ENCODE assay signal across 19 mouse cellular contexts in the genomic region with DNA sequence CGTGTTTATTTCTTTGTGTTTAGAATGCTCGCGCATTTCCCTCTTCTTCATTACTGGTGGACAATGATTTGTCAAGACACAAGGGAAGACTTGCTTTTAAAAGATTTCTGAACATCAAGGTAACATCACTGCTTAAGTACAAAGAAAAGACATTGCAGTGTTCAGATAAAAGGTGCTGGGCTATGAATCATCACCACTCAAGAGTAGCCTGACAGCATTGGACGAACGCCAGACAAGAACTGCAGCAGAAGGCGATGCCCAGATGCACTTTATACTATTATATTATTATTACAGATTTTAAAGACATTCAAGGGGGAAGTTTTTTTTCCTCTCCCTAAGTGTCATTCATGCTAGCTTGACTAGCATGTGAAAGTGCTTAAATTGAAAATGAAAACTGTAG.
DNase-seq lines count a peak whose midpoint lies in the region; ATAC-seq and TF ChIP-seq lines count a peak whose summit lies in the region.
"Had no signal": no experiment of that assay in that cellular context is flagged by ENCODE, and none has a peak within 500 bp of the region (broad histone marks: within the 10 kb centered on the region; RNA-seq: fewer than 3 reads in every experiment).

No protein-coding gene starts in this region.

- ATAC-seq in neural tube, embryonic 14.5 days (ENCODE audit: low read depth), result 0 out of 2 replicates have a peak, but pooled peaks have one; percentile 60
- ATAC-seq: activated CD4-positive, CD25-positive, alpha-beta regulatory T cell, adult 4 months; inflammation-experienced regulatory T-cells, adult 6 months; Patski had no signal

- no peaks in the 10 kb centered on the region for H3K27me3 ChIP-seq in heart, embryonic 10.5 days (ENCODE audit: insufficient read depth, poor library complexity, severe bottlenecking)
- H3K27me3 ChIP-seq in neural tube, embryonic 14.5 days (ENCODE audit: control insufficient read depth, insufficient read depth, low read length), result no peaks in the 10 kb centered on the region
- H3K27me3 ChIP-seq: CH12.LX, Patski had no signal

- 70% methylated on average over 6 of the region's 6 CpGs for WGBS in heart, embryonic 10.5 days
- WGBS in neural tube, embryonic 14.5 days, result 57% methylated on average over 6 of the region's 6 CpGs

- H3K4me2 ChIP-seq in neural tube, embryonic 14.5 days (ENCODE audit: low read depth, low read length), result no peak overlapping the region
- H3K4me2 ChIP-seq: midbrain, embryonic 11.5 days had no signal

- no peak overlapping the region for H3K9ac ChIP-seq in neural tube, embryonic 14.5 days (replicated peaks; ENCODE audit: low read depth, low read length)

- peaks cover 23% of the 10 kb centered on the region for H3K4me1 ChIP-seq in heart, embryonic 10.5 days
- H3K4me1 ChIP-seq in neural tube, embryonic 14.5 days (ENCODE audit: control insufficient read depth, insufficient read depth, low read length), result peaks cover 5% of the 10 kb centered on the region; the same call in 1 of the 2 replicates

- H3K4me3 ChIP-seq in heart, embryonic 10.5 days, result no peak overlapping the region
- no peak overlapping the region for H3K4me3 ChIP-seq in neural tube, embryonic 14.5 days (ENCODE audit: low read depth, low read length)
- H3K4me3 ChIP-seq in gastrocnemius, adult 2 months, result no peak overlapping the region
- H3K4me3 ChIP-seq: hindbrain, embryonic 10.5 days; myocyte had no signal

- DNase-seq in heart, embryonic 10.5 days (ENCODE audit: low spot score), result peak; percentile 39
- DNase-seq in heart, adult 9 months (ENCODE audit: low spot score in 2 of 2), result no peak
- no peak for DNase-seq in neural tube, embryonic 10.5 days (ENCODE audit: extremely low spot score, low spot score)
- peak; percentile 75 for DNase-seq in NIH3T3 (ENCODE audit: low read depth)
- no peak for DNase-seq in gastrocnemius, adult 2 months
- no peak for DNase-seq in testis, postnatal 14 days (ENCODE audit: low spot score)
- DNase-seq: gastrocnemius, postnatal 25 days; liver; lung, adult 18-20 months; lung, postnatal 4 days; right cerebral cortex, postnatal 14 days had no signal

- no peak for TF ChIP-seq CTCF in gastrocnemius, adult 2 months (IDR thresholded peaks at IDR 0.05)

- intact Hi-C loops in gastrocnemius, adult 2 months (cut with DNase I), result no loop called here

- H3K36me3 ChIP-seq in heart, embryonic 10.5 days, result no peaks in the 10 kb centered on the region
- H3K36me3 ChIP-seq in neural tube, embryonic 14.5 days (ENCODE audit: control insufficient read depth, insufficient read depth, low read length), result no peaks in the 10 kb centered on the region

- no peaks in the 10 kb centered on the region for H3K9me3 ChIP-seq in heart, embryonic 10.5 days
- H3K9me3 ChIP-seq in neural tube, embryonic 14.5 days (ENCODE audit: control insufficient read depth, low read length), result no peaks in the 10 kb centered on the region
- H3K9me3 ChIP-seq: hindbrain, embryonic 10.5 days had no signal

- H3K27ac ChIP-seq in heart, embryonic 10.5 days, result no peak overlapping the region
- no peak overlapping the region for H3K27ac ChIP-seq in neural tube, embryonic 14.5 days (ENCODE audit: low read depth, low read length)
- no peak overlapping the region for H3K27ac ChIP-seq in gastrocnemius, adult 2 months
- H3K27ac ChIP-seq: hindbrain, embryonic 10.5 days had no signal

Comparison
In these comparisons a context has a peak if more than half of its experiments do, and no peak if none do; other contexts are left out.
1. DNase-seq: peak in heart, embryonic 10.5 days (single experiment) and NIH3T3 (single experiment); none in heart, adult 9 months (0 of 2), neural tube, embryonic 10.5 days (single experiment), gastrocnemius, adult 2 months (single experiment) and testis, postnatal 14 days (single experiment).